Mouse (Mus musculus) heart, embryonic 14.5 days (tissue): ENCODE measurements around the gene Il6ra. TPM values are rescaled to one million over a fixed set of nuclear protein-coding genes. Genes with fewer than 3 reads are reported as not detected.

ENCODE experiments used
- ATAC-seq: fragments of 200-750 bp; cut with Nextera tagmentation; 2 replicates; pipeline ENCODE4 v1.8.0; 2017; ENCODE audit warnings: low read depth, moderate TSS enrichment; ENCODE audit not compliant: insufficient number of reproducible peaks, insufficient read depth, low FRiP score
- H3K27ac ChIP-seq, 2 experiments: fragments of 200-500 bp in 1 of 2; fragments of 300-500 bp in 1 of 2; sonication (generic) in 1 of 2; replicated peaks in 1 of 2; 2 replicates each; pipeline ENCODE4 v1.5.1; 2012 to 2014; ENCODE audit warnings: low read depth in 2 of 2, low read length in 2 of 2, control low read depth in 1 of 2, mild to moderate bottlenecking in 1 of 2, mixed read lengths in 1 of 2; ENCODE audit not compliant: control insufficient read depth in 1 of 2, insufficient read depth in 1 of 2
- H3K27me3 ChIP-seq: fragments of 300-500 bp; sonication (generic); 2 replicates; pipeline ENCODE4 v1.6.1; 2014; ENCODE audit warnings: mild to moderate bottlenecking, low read length, control low read depth; ENCODE audit not compliant: control insufficient read depth, insufficient read depth
- H3K36me3 ChIP-seq: fragments of 300-500 bp; sonication (generic); 2 replicates; pipeline ENCODE4 v1.6.1; 2014; ENCODE audit warnings: mild to moderate bottlenecking, control low read depth, low read length, mixed read lengths; ENCODE audit not compliant: control insufficient read depth, insufficient read depth
- H3K4me1 ChIP-seq, 2 experiments: fragments of 200-500 bp in 1 of 2; fragments of 300-500 bp in 1 of 2; sonication (generic) in 1 of 2; 2 replicates each; pipeline ENCODE4 v1.6.1; 2012 to 2014; ENCODE audit warnings: low read length in 2 of 2, control low read depth in 1 of 2, mixed read lengths in 1 of 2; ENCODE audit not compliant: control insufficient read depth in 2 of 2, insufficient read depth in 2 of 2
- H3K4me2 ChIP-seq: fragments of 300-500 bp; sonication (generic); 2 replicates; pipeline ENCODE4 v1.6.1; 2014; ENCODE audit warnings: mild to moderate bottlenecking, low read length
- H3K4me3 ChIP-seq, 2 experiments: fragments of 200-500 bp in 1 of 2; fragments of 300-500 bp in 1 of 2; sonication (generic) in 1 of 2; 2 replicates each; pipeline ENCODE4 v1.5.1; 2012 to 2014; ENCODE audit warnings: low read length in 2 of 2, mild to moderate bottlenecking in 2 of 2, control low read depth in 1 of 2, low read depth in 1 of 2, moderate library complexity in 1 of 2; ENCODE audit not compliant: control insufficient read depth in 1 of 2, insufficient read depth in 1 of 2
- H3K9ac ChIP-seq: fragments of 300-500 bp; sonication (generic); 2 replicates; pipeline ENCODE4 v1.6.1; 2014; ENCODE audit warnings: mild to moderate bottlenecking, low read length
- H3K9me3 ChIP-seq: fragments of 300-500 bp; sonication (generic); 2 replicates; pipeline ENCODE4 v1.6.1; 2016; ENCODE audit warnings: low read length, control low read depth; ENCODE audit not compliant: control insufficient read depth
- WGBS: fragments of 180-500 bp; shearing (Covaris S2); extraction: QIAGEN DNeasy Blood & Tissue Kit; methylation state at CpG from one replicate; pipeline ENCODE4 v1.1.7; 2014; 5-methylcytosine and 5-hydroxymethylcytosine counted together
- polyA plus RNA-seq: library from polyadenylated mRNA; unstranded; fragments of >200 nt; fragmentation: Nextera tagmentation; extraction: Ambion mirVana; gene quantifications from 2 replicates; pipeline ENCODE4 v1.2.1, GENCODE M21; 2014

Gene Il6ra
- polyA plus RNA-seq, 1 experiment from 2014 or later = 0.32 TPM

- Histone ChIP-seq H3K27ac (no peak overlapping the region), H3K9ac (no peak overlapping the region), H3K4me3 (no peak overlapping the region), H3K4me1 (no peaks in the 10 kb centered on the region; a peak in 1 of 4 replicates), H3K4me2 (no peak overlapping the region), H3K9me3 (0 out of 2 replicates have a peak, but pooled peaks cover 6% of the 10 kb centered on the region), H3K27me3 (no peaks in the 10 kb centered on the region), H3K36me3 (no peaks in the 10 kb centered on the region)
- 76% methylated on average over 9 of the region's 9 CpGs for WGBS
- ATAC-seq = no peak
Observed at GRCm38 (mm10) chr3:89875021-89875420, 38.0 kb downstream of the Il6ra start.

DNA sequence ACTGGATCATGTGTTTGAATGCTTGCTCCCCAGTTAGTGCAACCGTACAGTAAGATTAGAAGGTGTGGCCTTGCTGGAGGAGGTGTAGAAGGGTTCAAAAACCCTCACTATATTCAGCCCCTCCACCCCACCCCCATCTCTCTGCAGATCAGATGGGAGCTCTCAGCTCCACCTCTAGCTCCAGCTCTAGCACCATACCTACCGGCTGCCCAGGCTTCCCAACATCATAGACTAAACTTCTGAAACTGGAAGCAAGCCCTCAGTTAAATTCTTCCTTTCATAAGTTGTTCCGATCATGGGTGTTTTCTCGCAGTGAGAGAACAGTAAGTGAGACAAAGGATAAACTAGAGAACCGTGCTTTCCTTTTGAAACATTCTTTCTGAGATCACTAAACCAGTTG, 38.9 kb downstream of the Il6ra start:
- 76% methylated on average over 5 of the region's 5 CpGs for WGBS
- Histone ChIP-seq H3K9me3 (0 out of 2 replicates have a peak, but pooled peaks cover 6% of the 10 kb centered on the region), H3K36me3 (no peaks in the 10 kb centered on the region), H3K4me2 (no peak overlapping the region), H3K9ac (no peak overlapping the region), H3K4me3 (no peak overlapping the region), H3K27me3 (no peaks in the 10 kb centered on the region), H3K4me1 (peaks cover 5 to 6% of the 10 kb centered on the region in 2 experiments), H3K27ac (no peak overlapping the region)
- no peak for ATAC-seq

DNA sequence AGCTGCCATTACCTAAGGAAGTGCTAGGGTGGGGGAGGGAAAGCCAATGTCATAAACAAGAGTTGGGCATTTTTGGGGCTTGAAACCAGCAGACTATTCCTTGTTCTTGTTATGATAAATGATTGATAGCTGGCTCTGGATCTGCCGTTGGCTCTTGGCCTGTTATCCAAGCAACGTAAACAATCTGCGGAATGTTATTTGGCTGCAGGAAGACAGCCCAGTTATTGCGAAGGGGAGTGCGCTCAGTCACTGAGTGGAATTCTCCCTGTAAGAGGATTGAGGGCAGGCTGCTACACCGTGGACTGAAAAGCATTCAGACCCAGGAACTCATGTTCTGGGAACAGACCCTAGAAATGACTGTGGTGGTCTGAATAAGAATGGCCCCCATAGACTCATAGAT, 40.3 kb downstream of the Il6ra start:
- 60% methylated on average over 6 of the region's 6 CpGs for WGBS
- Histone ChIP-seq H3K4me3 (no peak overlapping the region), H3K4me1 (peaks cover 14 to 16% of the 10 kb centered on the region in 2 experiments), H3K9ac (no peak overlapping the region), H3K4me2 (no peak overlapping the region), H3K36me3 (no peaks in the 10 kb centered on the region), H3K27ac (no peak overlapping the region), H3K27me3 (no peaks in the 10 kb centered on the region), H3K9me3 (0 out of 2 replicates have a peak, but pooled peaks cover 6% of the 10 kb centered on the region)
- no peak for ATAC-seq

DNA sequence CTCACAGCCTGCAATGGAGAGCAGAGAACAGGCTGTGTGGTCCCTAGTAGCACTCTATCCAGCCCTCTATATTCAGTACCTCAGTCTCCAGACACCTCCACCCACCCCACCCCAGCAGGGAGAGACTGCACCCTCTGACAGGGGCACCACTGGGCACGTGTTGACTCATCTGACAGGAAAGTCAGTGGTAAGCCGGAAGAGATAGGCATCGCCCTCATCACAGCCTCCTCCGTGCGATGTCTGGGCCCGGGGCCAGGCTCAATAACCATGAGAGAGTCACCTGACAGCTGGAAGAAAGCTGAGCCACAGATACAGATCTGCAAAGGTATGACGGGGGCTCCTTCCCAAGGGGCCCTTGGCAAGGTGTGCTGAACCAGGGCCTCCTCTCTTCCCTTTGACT, 40.8 kb downstream of the Il6ra start:
- ATAC-seq = no peak
- H3K9me3 ChIP-seq = 0 out of 2 replicates have a peak, but pooled peaks cover 6% of the 10 kb centered on the region
- 63% methylated on average over 7 of the region's 7 CpGs for WGBS
- no peak overlapping the region for H3K9ac ChIP-seq
- no peaks in the 10 kb centered on the region for H3K27me3 ChIP-seq
- no peaks in the 10 kb centered on the region for H3K36me3 ChIP-seq
- H3K27ac ChIP-seq = no peak overlapping the region
- no peak overlapping the region for H3K4me3 ChIP-seq
- no peak overlapping the region for H3K4me2 ChIP-seq
- H3K4me1 ChIP-seq = peaks cover 14 to 16% of the 10 kb centered on the region in 2 experiments

DNA sequence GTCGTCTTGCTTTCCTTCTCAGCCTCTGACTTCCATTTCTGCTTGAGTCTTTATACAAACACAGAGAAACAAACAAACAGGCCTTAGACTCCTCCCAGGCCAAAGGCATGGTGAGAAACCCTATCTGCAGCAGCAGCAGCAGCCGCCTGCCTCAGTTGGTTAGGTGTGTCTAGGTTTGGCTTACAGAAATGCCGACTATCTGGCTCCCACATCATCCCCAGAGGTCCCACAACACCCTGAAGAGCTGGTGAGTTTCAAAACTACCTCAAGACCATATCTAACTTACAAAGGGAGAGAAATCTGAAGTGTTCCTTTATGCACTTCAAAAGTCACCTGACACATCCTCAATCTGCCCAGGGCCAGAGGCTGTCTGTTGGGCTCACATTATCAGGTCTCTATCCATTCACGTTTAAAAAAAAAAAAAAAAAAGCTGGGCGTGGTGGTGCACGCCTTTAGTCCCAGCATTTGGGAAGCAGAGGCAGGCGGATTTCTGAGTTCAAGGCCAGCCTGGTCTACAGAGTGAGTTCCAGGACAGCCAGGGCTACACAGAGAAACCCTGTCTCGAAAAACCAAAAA, 41.6 kb downstream of the Il6ra start:
- H3K27me3 ChIP-seq = no peaks in the 10 kb centered on the region
- H3K27ac ChIP-seq = no peak overlapping the region
- no peak overlapping the region for H3K9ac ChIP-seq
- no peak overlapping the region for H3K4me2 ChIP-seq
- WGBS = 73% methylated on average over 8 of the region's 8 CpGs
- no peak overlapping the region for H3K4me3 ChIP-seq
- ATAC-seq = no peak
- H3K4me1 ChIP-seq = peaks cover 14 to 16% of the 10 kb centered on the region in 2 experiments
- 0 out of 2 replicates have a peak, but pooled peaks cover 6% of the 10 kb centered on the region for H3K9me3 ChIP-seq
- no peaks in the 10 kb centered on the region for H3K36me3 ChIP-seq

GRCm38 (mm10) chr3:89870472-89871271, 42.3 kb downstream of the Il6ra start:
- no peak for ATAC-seq
- Histone ChIP-seq H3K4me3 (no peak overlapping the region), H3K9ac (no peak overlapping the region), H3K4me2 (no peak overlapping the region), H3K9me3 (0 out of 2 replicates have a peak, but pooled peaks cover 6% of the 10 kb centered on the region), H3K4me1 (peaks cover 14 to 16% of the 10 kb centered on the region in 2 experiments), H3K27me3 (no peaks in the 10 kb centered on the region), H3K36me3 (no peaks in the 10 kb centered on the region), H3K27ac (no peak overlapping the region)
- 78% methylated on average over 22 of the region's 22 CpGs for WGBS

DNA sequence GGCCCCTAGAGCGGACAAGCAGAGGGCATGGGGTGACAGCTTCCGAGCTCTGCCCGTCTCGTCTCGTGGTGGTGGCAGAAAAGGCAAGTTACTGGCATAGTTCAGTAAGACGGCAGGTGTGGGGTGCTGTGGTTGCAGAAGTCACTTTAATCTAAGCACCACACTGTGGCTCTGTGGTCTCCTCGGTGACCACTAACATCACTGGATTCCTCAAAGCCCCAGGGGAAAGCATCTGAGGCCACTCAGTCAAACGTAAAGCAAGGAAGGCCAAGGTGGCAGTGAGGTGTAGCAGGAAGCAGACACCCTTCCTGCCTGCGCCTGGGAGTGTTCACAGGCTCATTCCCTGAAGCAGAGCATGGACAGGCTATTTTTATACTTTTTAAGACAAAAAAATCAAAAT, 43.4 kb downstream of the Il6ra start:
- Histone ChIP-seq H3K9me3 (0 out of 2 replicates have a peak, but pooled peaks cover 6% of the 10 kb centered on the region), H3K36me3 (no peaks in the 10 kb centered on the region), H3K27ac (no peak overlapping the region), H3K4me3 (no peak overlapping the region), H3K9ac (no peak overlapping the region), H3K4me2 (no peak overlapping the region), H3K4me1 (peaks cover 16 to 19% of the 10 kb centered on the region in 2 experiments), H3K27me3 (no peaks in the 10 kb centered on the region)
- ATAC-seq = no peak
- WGBS = 66% methylated on average over 9 of the region's 9 CpGs
